Mouse (Mus musculus) midbrain, embryonic 15.5 days (tissue): ENCODE results near the gene Cep112. TPM values are rescaled to one million over a fixed set of nuclear protein-coding genes. Genes with fewer than 3 reads are reported as not detected.

Source experiments
- ATAC-seq: fragments of 200-750 bp; cut with Nextera tagmentation; replicated peaks from 2 replicates; pipeline ENCODE4 v1.8.0; 2017; ENCODE audit warnings: moderate TSS enrichment
- H3K27ac ChIP-seq: fragments of 300-500 bp; sonication (generic); 2 replicates; pipeline ENCODE4 v1.5.1; 2015; ENCODE audit warnings: mild to moderate bottlenecking, inconsistent platforms
- H3K27me3 ChIP-seq: fragments of 300-500 bp; sonication (generic); replicated peaks from 2 replicates; pipeline ENCODE4 v1.6.1; 2015; ENCODE audit warnings: inconsistent platforms
- H3K36me3 ChIP-seq: fragments of 300-500 bp; sonication (generic); replicated peaks from 2 replicates; pipeline ENCODE4 v1.6.1; 2015; ENCODE audit warnings: inconsistent platforms
- H3K4me1 ChIP-seq: fragments of 300-500 bp; sonication (generic); 2 replicates; pipeline ENCODE4 v1.6.1; 2015; ENCODE audit warnings: inconsistent platforms
- H3K4me2 ChIP-seq: fragments of 300-500 bp; sonication (generic); 2 replicates; pipeline ENCODE4 v1.6.1; 2015; ENCODE audit warnings: inconsistent platforms, mild to moderate bottlenecking, moderate library complexity
- H3K4me3 ChIP-seq: fragments of 300-500 bp; sonication (generic); 2 replicates; pipeline ENCODE4 v1.5.1; 2015; ENCODE audit warnings: mild to moderate bottlenecking, inconsistent platforms
- H3K9ac ChIP-seq: fragments of 300-500 bp; sonication (generic); 2 replicates; pipeline ENCODE4 v1.6.1; 2015; ENCODE audit warnings: mild to moderate bottlenecking, inconsistent platforms
- H3K9me3 ChIP-seq: fragments of 300-500 bp; sonication (generic); 2 replicates; pipeline ENCODE4 v1.6.1; 2016; ENCODE audit warnings: inconsistent platforms
- WGBS: fragments of 180-500 bp; shearing (Covaris S2); methylation state at CpG from one replicate; pipeline ENCODE4 v1.1.7; 2015; ENCODE audit warnings: mixed read lengths; 5-methylcytosine and 5-hydroxymethylcytosine counted together
- polyA plus RNA-seq: library from polyadenylated mRNA; unstranded; fragments of >200 nt; fragmentation: Nextera tagmentation; extraction: Ambion mirVana; gene quantifications from 2 replicates; pipeline ENCODE4 v1.2.1, GENCODE M21; 2015

Gene Cep112
- polyA plus RNA-seq, 1 experiment from 2014 or later = 29.7 TPM

GRCm38 (mm10) chr11:108774019-108774670, 349.2 kb downstream of the Cep112 start:
- peaks cover 8% of the 10 kb centered on the region; the same call in 1 of the 2 replicates for H3K4me1 ChIP-seq
- no peaks in the 10 kb centered on the region for H3K27me3 ChIP-seq
- H3K4me3 ChIP-seq = no peak overlapping the region
- ATAC-seq = no peak
- no peak overlapping the region for H3K4me2 ChIP-seq
- H3K27ac ChIP-seq = peak overlapping the region; percentile 9; the same call in 1 of the 2 replicates
- H3K9ac ChIP-seq = no peak overlapping the region
- no peaks in the 10 kb centered on the region for H3K9me3 ChIP-seq
- H3K36me3 ChIP-seq = no peaks in the 10 kb centered on the region
- 61% methylated on average over 6 of the region's 6 CpGs for WGBS

- Histone ChIP-seq H3K9me3 (no peaks in the 10 kb centered on the region), H3K27me3 (no peaks in the 10 kb centered on the region), H3K4me1 (peaks cover 16% of the 10 kb centered on the region), H3K9ac (no peak overlapping the region), H3K4me2 (no peak overlapping the region), H3K4me3 (no peak overlapping the region), H3K36me3 (no peaks in the 10 kb centered on the region), H3K27ac (no peak overlapping the region)
- 59% methylated on average over 3 of the region's 3 CpGs for WGBS
- ATAC-seq = no peak
Observed at GRCm38 (mm10) chr11:108777158-108777557, 352.2 kb downstream of the Cep112 start.

- peak overlapping the region; percentile 68 for H3K27ac ChIP-seq
- no peak overlapping the region for H3K4me2 ChIP-seq
- H3K36me3 ChIP-seq = no peaks in the 10 kb centered on the region
- no peak overlapping the region for H3K4me3 ChIP-seq
- no peak overlapping the region for H3K9ac ChIP-seq
- H3K27me3 ChIP-seq = no peaks in the 10 kb centered on the region
- peaks cover 8% of the 10 kb centered on the region for H3K4me1 ChIP-seq
- H3K9me3 ChIP-seq = no peaks in the 10 kb centered on the region
- no peak; the same call in 1 of the 2 replicates for ATAC-seq
- 46% methylated on average over 15 of the region's 15 CpGs for WGBS
Observed at GRCm38 (mm10) chr11:108780271-108781250, 355.6 kb downstream of the Cep112 start.

- H3K36me3 ChIP-seq = no peaks in the 10 kb centered on the region
- H3K4me3 ChIP-seq = no peak overlapping the region
- H3K4me1 ChIP-seq = peaks cover 4% of the 10 kb centered on the region; the same call in 1 of the 2 replicates
- no peak for ATAC-seq
- no peak overlapping the region for H3K27ac ChIP-seq
- H3K27me3 ChIP-seq = no peaks in the 10 kb centered on the region
- no peaks in the 10 kb centered on the region for H3K9me3 ChIP-seq
- H3K9ac ChIP-seq = no peak overlapping the region
- H3K4me2 ChIP-seq = no peak overlapping the region
- 85% methylated on average over 5 of the region's 5 CpGs for WGBS
Observed at GRCm38 (mm10) chr11:108798398-108798797, 373.4 kb downstream of the Cep112 start.

GRCm38 (mm10) chr11:108799695-108800094, 374.7 kb downstream of the Cep112 start:
- H3K4me2 ChIP-seq = no peak overlapping the region
- peaks cover 8% of the 10 kb centered on the region for H3K4me1 ChIP-seq
- H3K36me3 ChIP-seq = no peaks in the 10 kb centered on the region
- no peak overlapping the region for H3K4me3 ChIP-seq
- ATAC-seq = no peak
- no peaks in the 10 kb centered on the region for H3K27me3 ChIP-seq
- no peak overlapping the region for H3K27ac ChIP-seq
- no peaks in the 10 kb centered on the region for H3K9me3 ChIP-seq
- H3K9ac ChIP-seq = no peak overlapping the region
- 75% methylated on average over 3 of the region's 3 CpGs for WGBS

- Histone ChIP-seq H3K4me3 (no peak overlapping the region), H3K4me2 (no peak overlapping the region), H3K36me3 (no peaks in the 10 kb centered on the region), H3K9me3 (no peaks in the 10 kb centered on the region), H3K27me3 (no peaks in the 10 kb centered on the region), H3K9ac (no peak overlapping the region), H3K27ac (no peak overlapping the region), H3K4me1 (peaks cover 8% of the 10 kb centered on the region)
- no peak for ATAC-seq
- 34% methylated on average over 3 of the region's 3 CpGs for WGBS
Observed at GRCm38 (mm10) chr11:108804030-108804429, 379.0 kb downstream of the Cep112 start.

GRCm38 (mm10) chr11:108805947-108806346, 381.0 kb downstream of the Cep112 start:
- WGBS = 77% methylated on average over 3 of the region's 3 CpGs
- H3K4me3 ChIP-seq = no peak overlapping the region
- no peak overlapping the region for H3K27ac ChIP-seq
- no peaks in the 10 kb centered on the region for H3K36me3 ChIP-seq
- H3K27me3 ChIP-seq = no peaks in the 10 kb centered on the region
- ATAC-seq = no peak
- H3K9ac ChIP-seq = no peak overlapping the region
- H3K4me1 ChIP-seq = peaks cover 8% of the 10 kb centered on the region
- no peak overlapping the region for H3K4me2 ChIP-seq
- no peaks in the 10 kb centered on the region for H3K9me3 ChIP-seq

GRCm38 (mm10) chr11:108809626-108810025, 384.6 kb downstream of the Cep112 start:
- Histone ChIP-seq H3K27ac (no peak overlapping the region), H3K36me3 (no peaks in the 10 kb centered on the region), H3K9me3 (no peaks in the 10 kb centered on the region), H3K4me3 (no peak overlapping the region), H3K27me3 (no peaks in the 10 kb centered on the region), H3K4me1 (no peaks in the 10 kb centered on the region), H3K4me2 (no peak overlapping the region), H3K9ac (no peak overlapping the region)
- ATAC-seq = no peak
- WGBS = 91% methylated on average over 3 of the region's 3 CpGs

GRCm38 (mm10) chr11:108821771-108822170, 396.8 kb downstream of the Cep112 start:
- Histone ChIP-seq H3K9ac (no peak overlapping the region), H3K4me1 (0 out of 2 replicates have a peak, but pooled peaks cover 6% of the 10 kb centered on the region), H3K36me3 (no peaks in the 10 kb centered on the region), H3K4me3 (no peak overlapping the region), H3K4me2 (no peak overlapping the region), H3K27ac (peak overlapping the region; percentile 25; the same call in 1 of the 2 replicates), H3K9me3 (no peaks in the 10 kb centered on the region), H3K27me3 (no peaks in the 10 kb centered on the region)
- 55% methylated on average over 4 of the region's 4 CpGs for WGBS
- no peak for ATAC-seq

- Histone ChIP-seq H3K27me3 (no peaks in the 10 kb centered on the region), H3K36me3 (no peaks in the 10 kb centered on the region), H3K4me2 (no peak overlapping the region), H3K27ac (peak overlapping the region; percentile 25; the same call in 1 of the 2 replicates), H3K9me3 (no peaks in the 10 kb centered on the region), H3K9ac (no peak overlapping the region), H3K4me1 (0 out of 2 replicates have a peak, but pooled peaks cover 6% of the 10 kb centered on the region), H3K4me3 (no peak overlapping the region)
- no peak for ATAC-seq
- WGBS = 67% methylated on average over 7 of the region's 7 CpGs
Observed at GRCm38 (mm10) chr11:108822257-108822656, 397.3 kb downstream of the Cep112 start.

- no peak overlapping the region for H3K9ac ChIP-seq
- H3K27me3 ChIP-seq = no peaks in the 10 kb centered on the region
- H3K36me3 ChIP-seq = no peaks in the 10 kb centered on the region; the same call in 1 of the 2 replicates
- H3K4me3 ChIP-seq = no peak overlapping the region
- no peak for ATAC-seq
- H3K4me1 ChIP-seq = 0 out of 2 replicates have a peak, but pooled peaks cover under 1% of the 10 kb centered on the region
- H3K4me2 ChIP-seq = no peak overlapping the region
- no peak overlapping the region for H3K27ac ChIP-seq
- no peaks in the 10 kb centered on the region for H3K9me3 ChIP-seq
Observed at GRCm38 (mm10) chr11:108827321-108827720, 402.3 kb downstream of the Cep112 start.

- H3K27ac ChIP-seq = no peak overlapping the region
- H3K4me2 ChIP-seq = no peak overlapping the region
- H3K9me3 ChIP-seq = no peaks in the 10 kb centered on the region
- no peaks in the 10 kb centered on the region for H3K27me3 ChIP-seq
- H3K9ac ChIP-seq = no peak overlapping the region
- ATAC-seq = no peak
- no peak overlapping the region for H3K4me3 ChIP-seq
- no peaks in the 10 kb centered on the region for H3K4me1 ChIP-seq
- WGBS = 89% methylated on average over 4 of the region's 4 CpGs
- no peaks in the 10 kb centered on the region; the same call in 1 of the 2 replicates for H3K36me3 ChIP-seq
Observed at GRCm38 (mm10) chr11:108828374-108829025, 403.5 kb downstream of the Cep112 start.
